Mouse (Mus musculus): ENCODE measurements around the gene Mettl4.

The Mettl4 gene

DNA sequence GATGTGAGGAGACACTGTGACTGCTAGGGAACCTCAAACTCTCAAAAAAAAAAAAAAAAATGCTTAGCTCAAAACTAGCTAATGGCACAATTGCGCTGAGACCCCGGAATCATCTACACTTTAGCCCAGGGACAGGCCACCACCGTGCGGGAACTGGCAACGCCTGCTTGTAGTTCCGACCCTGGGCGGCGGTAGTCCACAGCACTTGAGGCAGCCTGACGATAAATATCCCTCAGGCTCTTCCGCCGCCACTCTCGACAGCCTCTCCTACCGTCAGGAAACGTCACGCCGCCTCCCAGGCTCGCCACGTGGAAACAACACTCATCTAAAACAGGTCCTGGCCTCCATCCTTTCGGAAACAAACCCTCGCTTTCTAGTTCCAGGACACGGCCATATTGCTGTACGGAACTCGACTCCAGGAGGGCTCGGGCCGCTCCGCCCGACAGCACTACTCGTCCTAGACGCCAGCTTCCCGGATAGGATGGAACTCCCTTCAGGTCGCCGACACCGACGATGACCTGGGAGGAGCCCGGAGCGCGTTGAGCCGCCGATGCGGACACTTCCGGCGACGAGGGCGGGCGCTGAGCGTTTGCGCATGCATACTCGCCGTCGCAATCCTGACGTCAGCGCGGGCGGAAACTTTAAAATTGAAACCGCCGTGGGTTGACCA lies at the start of gene Mettl4:
Gene Mettl4 (minus strand): TSS at position 554 of the 670 bp plus-strand sequence.
- peak; percentile 92 for DNase-seq (ENCODE audit: extremely low spot score)

DNA sequence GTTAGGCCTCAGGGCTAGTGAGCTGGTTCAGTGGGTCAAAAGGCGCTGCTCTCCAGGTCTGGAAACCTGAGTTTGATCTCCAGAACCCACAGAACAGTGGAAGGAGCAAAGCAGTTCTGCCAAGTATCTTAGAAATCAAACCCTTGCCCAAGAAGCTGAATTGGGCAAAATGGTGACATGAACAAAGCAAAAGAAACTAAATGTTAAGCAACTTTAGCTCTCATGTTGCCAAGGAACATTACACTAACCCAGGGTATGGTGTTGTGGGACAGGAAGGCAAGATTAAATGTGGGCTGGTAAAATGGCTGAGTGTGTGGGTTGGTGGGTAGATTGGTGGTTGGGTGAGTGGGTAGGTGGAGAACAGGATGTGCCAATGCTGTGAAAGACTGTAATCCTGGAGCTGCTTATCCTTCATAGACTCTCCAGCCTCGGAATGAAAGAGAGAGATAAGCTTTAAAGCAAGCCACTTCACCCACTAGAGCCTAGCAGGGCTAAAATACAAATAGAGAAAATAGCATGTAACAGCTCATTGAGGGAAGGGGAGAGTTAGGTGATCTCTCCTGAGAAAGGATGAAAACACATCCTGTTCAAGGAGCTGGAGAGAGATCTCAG lies 29.2 kb upstream of the Mettl4 start:
- DNase-seq (ENCODE audit: extremely low spot score) = no peak

DNA sequence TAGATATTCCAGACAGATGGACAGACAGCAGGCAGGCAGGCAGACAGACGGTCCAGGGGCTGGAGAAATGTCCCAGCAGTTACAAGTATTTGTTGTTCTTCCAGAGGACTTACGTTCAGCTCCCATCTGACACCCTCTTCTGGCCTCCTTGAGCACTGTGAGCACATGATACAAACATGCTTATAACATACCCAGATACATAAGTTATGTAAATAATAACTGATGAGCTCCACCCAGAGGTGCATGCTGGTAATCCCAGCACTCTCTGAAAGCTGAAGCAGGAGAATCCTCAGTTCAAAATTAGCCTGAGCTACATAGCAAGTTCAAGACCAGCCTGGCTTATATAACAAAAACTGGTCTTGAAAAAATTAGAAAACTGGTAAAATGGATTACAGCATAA lies 18.7 kb upstream of the Mettl4 start:
- DNase-seq (ENCODE audit: extremely low spot score) = no peak

DNA sequence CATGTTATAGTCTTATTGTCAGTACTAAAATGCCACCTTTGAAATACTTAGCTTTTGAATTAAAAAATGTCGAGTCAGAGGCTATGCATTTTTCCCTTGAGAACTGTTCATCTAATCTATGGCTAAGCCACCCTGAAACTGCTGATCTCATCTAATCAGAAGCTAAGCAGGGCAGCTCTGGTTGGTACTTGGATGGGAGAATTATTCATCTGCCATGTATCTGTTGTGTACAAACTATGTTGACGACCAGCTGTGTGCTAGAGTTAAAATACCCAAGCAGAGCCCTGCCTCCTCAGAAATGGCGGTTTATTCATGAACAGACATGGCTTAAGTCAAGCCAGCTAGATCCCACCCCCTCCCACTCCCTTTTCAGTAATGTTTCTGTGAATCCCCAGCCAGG lies 14.9 kb upstream of the Mettl4 start:
- DNase-seq (ENCODE audit: extremely low spot score) = no peak

DNA sequence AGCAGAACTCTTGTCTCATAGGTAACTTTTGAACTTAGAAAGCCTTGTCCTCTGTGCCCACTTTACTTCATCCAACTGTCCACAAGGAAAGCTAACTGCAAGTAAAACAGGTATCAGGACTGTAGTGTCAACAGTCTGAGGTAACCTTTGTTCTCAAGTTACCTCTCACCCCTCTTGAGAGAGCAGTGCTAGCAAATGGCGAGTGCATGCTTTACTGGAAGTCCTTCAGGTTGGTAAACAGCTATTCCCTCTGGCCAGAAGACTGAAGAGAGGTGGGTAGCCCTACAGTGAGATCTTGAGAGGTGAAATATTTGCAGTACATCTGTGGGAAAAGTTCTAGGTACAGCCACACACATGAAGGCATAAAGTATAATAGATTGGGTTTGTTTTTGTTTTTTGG lies 14.2 kb upstream of the Mettl4 start:
- no peak for DNase-seq (ENCODE audit: extremely low spot score)

DNA sequence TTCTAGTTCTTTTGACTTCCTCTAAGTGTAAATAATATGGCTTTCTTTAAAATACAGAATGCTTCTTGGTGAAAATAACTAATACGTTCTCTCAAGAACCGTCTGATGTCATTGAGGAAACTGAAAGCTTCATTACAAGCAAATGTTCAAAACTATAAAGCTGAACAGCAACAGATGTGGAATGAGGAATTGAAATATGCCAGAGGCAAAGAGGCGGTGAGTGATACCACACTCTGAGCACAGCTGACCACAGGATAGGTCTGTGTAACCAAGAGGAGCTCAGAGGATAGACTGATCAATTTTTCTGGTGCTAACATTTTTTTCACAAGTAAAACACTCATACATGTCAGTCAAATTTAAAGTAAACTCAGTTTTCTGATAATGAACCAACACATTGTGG lies 12.6 kb upstream of the Mettl4 start:
- no peak for DNase-seq (ENCODE audit: extremely low spot score)

DNA sequence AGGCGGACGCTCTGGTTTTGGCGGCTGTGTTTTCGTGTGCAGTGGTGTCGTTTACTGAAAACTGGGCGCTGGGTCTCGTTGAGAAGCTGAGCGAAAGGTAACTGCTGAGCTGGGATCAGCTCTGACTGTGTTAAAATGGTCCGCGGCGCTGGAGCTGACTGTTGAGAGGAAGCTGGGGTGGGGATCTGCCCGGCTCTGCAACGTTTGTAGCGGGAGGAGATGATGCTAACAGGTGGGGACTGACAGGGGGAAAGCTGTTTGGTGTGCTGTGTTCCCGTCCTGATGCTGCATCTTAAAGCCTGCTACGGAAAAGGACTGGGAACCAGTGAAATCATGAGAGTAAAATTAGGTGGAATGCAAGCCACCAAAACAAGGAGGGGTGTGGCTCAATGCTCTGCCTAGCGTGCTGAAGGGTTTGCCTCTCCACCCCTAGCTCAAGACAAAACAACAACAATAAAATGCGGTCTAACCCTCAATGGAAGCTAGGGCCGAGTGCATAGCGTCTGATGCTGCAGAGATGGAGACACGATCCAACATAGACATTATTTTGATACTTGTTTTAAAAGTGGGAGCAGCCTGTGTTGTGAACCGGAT lies 414 bp upstream of the Mettl4 start:
- DNase-seq (ENCODE audit: extremely low spot score) = no peak

DNA sequence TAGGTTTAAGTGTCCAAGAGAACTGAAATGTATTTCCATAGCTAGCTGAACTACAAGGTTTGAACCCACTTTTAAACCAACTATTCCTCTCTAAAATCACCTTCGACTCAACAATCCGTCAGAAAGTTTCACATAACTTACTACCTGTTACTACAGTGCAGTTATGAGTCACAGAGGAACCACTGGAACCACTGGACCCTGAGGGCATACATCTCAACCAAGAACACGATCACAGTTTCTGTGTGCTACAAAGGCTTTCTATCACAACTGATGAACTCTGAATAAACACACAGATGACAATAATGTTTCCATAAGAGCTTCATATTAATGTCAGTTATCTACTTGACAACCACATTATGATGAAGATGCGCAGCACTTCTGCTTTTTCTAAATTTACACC lies 11.6 kb downstream of the Mettl4 start:
- DNase-seq (ENCODE audit: extremely low spot score) = no peak

DNA sequence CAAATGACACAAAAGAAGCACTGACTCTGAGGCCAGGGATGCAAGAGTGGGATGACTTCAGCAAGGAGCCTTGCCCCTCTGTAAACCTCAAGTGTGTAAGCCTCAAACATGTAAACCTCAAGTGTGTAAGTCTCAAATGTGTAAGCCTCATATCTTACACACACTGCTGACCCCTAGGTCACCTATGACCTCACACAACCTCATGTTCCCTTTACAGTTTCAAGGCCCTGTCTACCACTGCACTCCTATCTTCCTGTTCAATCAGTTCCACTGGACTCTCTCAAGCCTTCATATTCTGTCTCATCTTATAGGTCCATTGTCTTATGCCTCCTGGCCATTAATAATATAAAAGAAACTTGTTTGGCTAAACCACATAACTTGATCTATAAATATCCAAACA lies 13.9 kb downstream of the Mettl4 start:
- no peak for DNase-seq (ENCODE audit: extremely low spot score)

DNA sequence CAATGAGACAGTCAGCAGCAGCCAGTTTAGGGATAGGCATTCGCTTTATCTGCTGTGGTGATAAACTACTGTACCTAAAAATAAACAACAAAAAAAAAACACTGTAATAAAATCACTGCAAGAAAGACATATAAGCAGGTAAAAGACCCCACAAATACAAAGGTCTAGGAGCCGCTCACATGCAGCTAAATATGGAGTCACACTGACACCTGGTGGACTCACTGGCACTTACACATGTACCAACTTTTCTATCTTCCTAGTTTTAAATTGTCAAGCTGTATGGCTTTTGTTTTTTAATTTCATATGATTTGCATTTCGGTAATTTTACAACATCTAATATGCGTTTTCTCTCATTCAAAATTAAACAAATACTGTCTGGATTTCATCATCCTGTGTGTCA lies 14.4 kb downstream of the Mettl4 start:
- DNase-seq (ENCODE audit: extremely low spot score) = peak; percentile 10

DNA sequence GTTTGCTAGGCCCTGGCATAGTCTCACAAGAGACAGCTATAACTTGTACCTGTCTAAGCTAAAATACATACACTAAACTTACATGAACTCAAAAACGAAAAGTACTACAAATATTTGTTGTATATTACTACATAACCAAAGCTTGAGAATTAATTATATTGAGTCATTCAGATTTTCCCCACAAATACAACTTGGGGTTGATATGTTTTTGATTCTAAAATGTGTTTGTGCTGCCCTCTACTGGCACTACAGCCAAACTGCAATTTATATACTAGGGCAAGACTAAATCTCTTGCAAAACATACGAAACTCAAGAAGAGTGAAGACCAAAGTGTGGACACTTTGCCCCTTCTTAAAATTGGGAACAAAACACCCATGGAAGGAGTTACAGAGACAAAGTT lies 19.4 kb downstream of the Mettl4 start:
- peak; percentile 37 for DNase-seq (ENCODE audit: extremely low spot score)

DNA sequence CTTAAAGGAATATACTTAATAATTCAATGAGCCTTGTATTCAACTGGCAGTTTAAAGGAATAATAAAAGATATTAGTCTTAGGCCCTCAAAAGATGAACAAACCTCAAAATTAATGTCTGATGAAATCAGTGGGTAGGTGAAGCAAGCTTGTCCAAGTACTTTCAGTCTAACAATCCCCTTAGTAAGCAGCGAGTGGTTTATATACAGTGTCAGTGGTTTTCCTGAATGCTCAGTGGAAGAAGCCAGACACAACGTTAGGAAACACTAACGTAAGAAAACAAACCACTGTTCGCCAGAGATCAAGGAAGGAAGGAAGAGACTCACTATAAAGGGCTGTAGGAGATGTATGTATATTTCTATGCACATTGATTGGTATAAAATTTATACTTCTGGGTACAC lies 23.1 kb downstream of the Mettl4 start:
- no peak for DNase-seq (ENCODE audit: extremely low spot score)

DNA sequence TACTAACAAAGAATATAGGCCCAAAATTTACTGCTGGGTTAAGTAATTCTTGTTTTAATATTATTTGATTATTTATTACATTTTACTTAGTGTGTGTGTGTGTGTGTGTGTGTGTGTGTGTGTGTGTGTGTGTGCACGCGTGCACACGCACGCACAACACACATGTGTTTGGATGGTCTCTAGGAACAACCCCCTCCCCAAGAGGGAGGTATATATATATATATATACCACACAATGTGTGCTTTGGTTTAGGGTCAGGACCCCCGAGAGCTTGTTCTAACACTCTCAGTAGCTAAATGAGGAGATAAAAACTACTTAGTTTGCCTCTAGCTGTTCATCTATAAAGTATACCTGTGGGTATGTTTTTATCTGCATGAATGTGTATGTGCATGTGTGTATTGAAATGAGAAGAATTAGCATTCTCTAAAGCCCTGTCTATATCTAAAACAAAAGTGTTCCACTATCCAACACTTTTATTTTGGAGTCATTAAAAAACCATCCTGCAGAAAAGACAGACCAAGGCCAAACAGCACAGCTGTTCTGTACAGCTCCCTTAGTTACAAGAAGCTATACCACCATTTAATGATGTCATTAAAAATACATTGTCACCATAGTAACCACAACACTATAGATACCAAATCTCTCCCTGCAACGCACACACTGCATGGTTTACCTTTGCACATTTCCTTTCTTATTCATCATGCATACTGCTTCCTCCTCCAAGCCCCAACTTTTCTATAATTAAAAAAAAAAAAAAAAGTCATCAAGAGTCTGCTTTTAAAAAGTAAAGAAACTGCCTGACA lies 76.1 kb downstream of the Mettl4 start:
- DNase-seq (ENCODE audit: extremely low spot score) = no peak

All from embryo, embryonic 9.5 days (tissue).